Mouse (Mus musculus) olfactory bulb, adult 2 months (tissue): Measurements from ENCODE around the gene Zfp384.

ENCODE experiments used
- CTCF ChIP-seq: fragments of 200-500 bp; IDR thresholded peaks from 2 replicates; pipeline ENCODE4 v1.5.1; 2012; ENCODE audit warnings: low read depth, mild to moderate bottlenecking, low read length, moderate library complexity; ENCODE audit not compliant: insufficient read depth
- POLR2A ChIP-seq: fragments of 200-500 bp; IDR thresholded peaks from 2 replicates; pipeline ENCODE4 v1.6.1; 2012; ENCODE audit warnings: mild to moderate bottlenecking, low read depth, low read length, moderate library complexity; ENCODE audit not compliant: insufficient read depth

DNA sequence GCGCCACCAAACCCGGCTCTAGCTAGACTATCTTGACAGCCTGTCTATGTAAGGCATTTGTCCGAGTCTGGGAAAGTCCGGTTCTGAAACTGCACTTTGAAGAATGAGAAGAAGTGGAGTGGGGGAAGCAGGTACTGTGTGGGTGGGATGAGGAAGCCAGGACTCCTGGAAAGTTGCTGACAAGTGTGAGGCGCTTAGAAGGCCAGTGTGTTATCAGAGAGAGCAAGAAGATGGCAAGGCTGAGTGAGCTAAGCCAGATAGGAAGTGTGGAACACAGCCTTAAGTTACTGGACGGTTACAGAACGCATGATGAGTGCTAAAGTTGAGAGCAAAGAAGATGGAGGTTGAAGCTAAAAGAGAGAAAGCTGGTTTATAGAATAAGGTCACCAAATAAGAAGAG is 33.1 kb downstream of the Zfp384 start:
- no peak for TF ChIP-seq CTCF
- TF ChIP-seq POLR2A, result no peak
